Mouse (Mus musculus) kidney, adult 2 months (tissue): ENCODE results near the gene Tyw5. TPM values are rescaled to one million over a fixed set of nuclear protein-coding genes. Genes with fewer than 3 reads are reported as not detected.

Source experiments
- DNase-seq: peaks from one replicate; pipeline ENCODE4 v3.0.0; 2021
- H3K27ac ChIP-seq: fragments of 200-500 bp; 2 replicates; pipeline ENCODE4 v1.5.1; 2012; ENCODE audit warnings: low read depth, low read length, control low read depth, inconsistent platforms; ENCODE audit not compliant: insufficient read depth
- H3K27me3 ChIP-seq: fragments of 200-500 bp; replicated peaks from 2 replicates; pipeline ENCODE4 v1.6.1; 2012; ENCODE audit warnings: mild to moderate bottlenecking, moderate library complexity, low read length, inconsistent platforms; ENCODE audit not compliant: control insufficient read depth, insufficient read depth
- H3K36me3 ChIP-seq: fragments of 200-500 bp; 2 replicates; pipeline ENCODE4 v1.6.1; 2012; ENCODE audit warnings: mild to moderate bottlenecking, moderate library complexity, low read length, inconsistent platforms; ENCODE audit not compliant: control insufficient read depth, insufficient read depth
- H3K4me1 ChIP-seq: fragments of 200-500 bp; 2 replicates; pipeline ENCODE4 v1.6.1; 2011; ENCODE audit warnings: low read length; ENCODE audit not compliant: control insufficient read depth, insufficient read depth
- H3K4me3 ChIP-seq: fragments of 200-500 bp; 2 replicates; pipeline ENCODE4 v1.5.1; 2011; ENCODE audit warnings: mild to moderate bottlenecking, low read depth, low read length, control low read depth; ENCODE audit not compliant: insufficient read depth
- CTCF ChIP-seq: fragments of 200-500 bp; conservative IDR thresholded peaks from 2 replicates; pipeline ENCODE4 v1.5.1; 2011; ENCODE audit warnings: low read depth, mild to moderate bottlenecking, control low read depth, low read length, moderate library complexity, mixed read lengths; ENCODE audit not compliant: insufficient read depth, insufficient read length
- POLR2A ChIP-seq: fragments of 200-500 bp; IDR thresholded peaks from one replicate; pipeline ENCODE4 v1.6.1; 2011; ENCODE audit warnings: low read depth, low read length, control low read depth
- WGBS: fragments of 180-500 bp; shearing (Covaris S2); methylation state at CpG from one replicate; pipeline ENCODE4 v1.1.7; 2018; 5-methylcytosine and 5-hydroxymethylcytosine counted together
- polyA plus RNA-seq: library from polyadenylated mRNA; depleted of rRNA; stranded (reverse); fragments of >200 nt; gene quantifications from 2 replicates; pipeline ENCODE4 v1.2.3, GENCODE M21; 2012

Tyw5 gene
- polyA plus RNA-seq, 1 experiment: 4.6 TPM

GRCm38 (mm10) chr1:57433141-57433540 lies 26.2 kb upstream of the Tyw5 start:
- Histone ChIP-seq H3K4me3 (no peak overlapping the region), H3K27ac (no peak overlapping the region), H3K4me1 (peaks cover 3% of the 10 kb centered on the region; the same call in 1 of the 2 replicates), H3K27me3 (no peaks in the 10 kb centered on the region), H3K36me3 (no peaks in the 10 kb centered on the region)
- no peak for DNase-seq
- 95% methylated on average over 7 of the region's 7 CpGs for WGBS
- no peak for TF ChIP-seq CTCF
- TF ChIP-seq POLR2A: no peak

GRCm38 (mm10) chr1:57429786-57430483 lies 23.0 kb upstream of the Tyw5 start:
- H3K4me3 ChIP-seq: no peak overlapping the region

GRCm38 (mm10) chr1:57428368-57429308 lies 21.7 kb upstream of the Tyw5 start:
- 53% methylated on average over 16 of the region's 16 CpGs for WGBS
- Histone ChIP-seq H3K27me3 (no peaks in the 10 kb centered on the region), H3K36me3 (no peaks in the 10 kb centered on the region), H3K27ac (no peak overlapping the region), H3K4me1 (no peaks in the 10 kb centered on the region), H3K4me3 (no peak overlapping the region)
- peak; percentile 83 for TF ChIP-seq CTCF
- no peak for TF ChIP-seq POLR2A
- peak; percentile 86 for DNase-seq

More at GRCm38 (mm10) chr1:57429786-57430483, 23.0 kb upstream of the Tyw5 start:
- WGBS: 3% methylated on average over 12 of the region's 12 CpGs
- Histone ChIP-seq H3K36me3 (no peaks in the 10 kb centered on the region), H3K4me1 (no peaks in the 10 kb centered on the region), H3K27me3 (no peaks in the 10 kb centered on the region), H3K27ac (no peak overlapping the region)
- DNase-seq: peak; percentile 52
- TF ChIP-seq CTCF (no peak), POLR2A (no peak)

- no peak for TF ChIP-seq POLR2A
- peak; percentile 45 for TF ChIP-seq CTCF
- H3K4me1 ChIP-seq: no peaks in the 10 kb centered on the region
- DNase-seq: peak; percentile 38
- H3K36me3 ChIP-seq: no peaks in the 10 kb centered on the region
- 4% methylated on average over 1 of the region's 1 CpGs for WGBS
- no peak overlapping the region for H3K27ac ChIP-seq
- H3K4me3 ChIP-seq: no peak overlapping the region
- no peaks in the 10 kb centered on the region for H3K27me3 ChIP-seq
Observed at GRCm38 (mm10) chr1:57423696-57424095, 16.8 kb upstream of the Tyw5 start.

- 91% methylated on average over 2 of the region's 2 CpGs for WGBS
- no peak overlapping the region for H3K27ac ChIP-seq
- TF ChIP-seq POLR2A (no peak), CTCF (no peak)
- H3K4me1 ChIP-seq: no peaks in the 10 kb centered on the region
- no peak for DNase-seq
- no peaks in the 10 kb centered on the region for H3K27me3 ChIP-seq
- H3K36me3 ChIP-seq: peaks cover 4% of the 10 kb centered on the region
- no peak overlapping the region for H3K4me3 ChIP-seq
Observed at GRCm38 (mm10) chr1:57413397-57413796, 6.5 kb upstream of the Tyw5 start.

GRCm38 (mm10) chr1:57408994-57409393 lies 2.1 kb upstream of the Tyw5 start:
- TF ChIP-seq POLR2A: no peak
- TF ChIP-seq CTCF: no peak
- Histone ChIP-seq H3K36me3 (peaks cover 1% of the 10 kb centered on the region; the same call in 1 of the 2 replicates), H3K4me3 (no peak overlapping the region), H3K27ac (no peak overlapping the region), H3K27me3 (no peaks in the 10 kb centered on the region), H3K4me1 (peaks cover 6% of the 10 kb centered on the region; the same call in 1 of the 2 replicates)
- 76% methylated on average over 2 of the region's 2 CpGs for WGBS
- no peak for DNase-seq

- Histone ChIP-seq H3K27ac (no peak overlapping the region), H3K4me1 (no peaks in the 10 kb centered on the region), H3K27me3 (no peaks in the 10 kb centered on the region), H3K36me3 (no peaks in the 10 kb centered on the region; the same call in 1 of the 2 replicates), H3K4me3 (no peak overlapping the region)
- DNase-seq: no peak
- TF ChIP-seq POLR2A (no peak), CTCF (no peak)
- WGBS: 87% methylated on average over 5 of the region's 5 CpGs
Observed at GRCm38 (mm10) chr1:57402116-57402515, 4.8 kb downstream of the Tyw5 start.
